Mouse (Mus musculus) ES-E14 (cell line): ENCODE data around the gene L3mbtl2.
"Not testable (repeated sequence)": the region's sequence is repeated elsewhere in the genome, so short reads cannot be mapped to it uniquely, and the experiment has no call there.

ENCODE experiments used
- CHD2 ChIP-seq: IDR thresholded peaks from 2 replicates; pipeline ENCODE4 v1.6.1; 2014; ENCODE audit warnings: mild to moderate bottlenecking, low read depth, low read length, inconsistent platforms
- HCFC1 ChIP-seq: IDR thresholded peaks from 2 replicates; pipeline ENCODE4 v1.6.1; 2012; ENCODE audit warnings: low read length, inconsistent platforms, borderline replicate concordance; ENCODE audit not compliant: insufficient read depth
- MAFK ChIP-seq: IDR thresholded peaks from 2 replicates; pipeline ENCODE4 v1.6.1; 2014; ENCODE audit warnings: mild to moderate bottlenecking, low read depth, low read length, inconsistent platforms; ENCODE audit not compliant: insufficient read depth
- ZC3H11A ChIP-seq: IDR thresholded peaks from 2 replicates; pipeline ENCODE4 v1.6.1; 2012; ENCODE audit warnings: low read depth, mild to moderate bottlenecking, inconsistent platforms, low read length, borderline replicate concordance

DNA sequence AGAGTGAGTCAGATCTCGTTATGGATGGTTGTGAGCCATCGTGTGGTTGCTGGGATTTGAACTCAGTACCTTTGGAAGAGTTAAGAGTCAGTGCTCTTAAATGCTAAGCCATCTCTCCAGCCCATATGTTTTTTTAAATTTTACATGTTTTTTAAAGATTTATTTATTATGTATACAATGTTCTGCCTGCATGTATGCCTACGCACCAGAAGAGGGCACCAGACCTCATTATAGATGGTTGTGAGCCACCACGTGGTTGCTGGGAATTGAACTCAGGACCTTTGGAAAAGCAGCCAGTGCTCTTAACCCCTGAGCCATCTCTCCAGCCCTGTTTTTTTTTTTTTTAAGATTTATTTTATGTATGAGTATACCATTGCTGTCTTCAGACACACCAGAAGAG is 37.7 kb downstream of the L3mbtl2 start:
- TF ChIP-seq MAFK, CHD2, HCFC1, ZC3H11A: not testable (repeated sequence)
